Mouse (Mus musculus): Measurements from ENCODE around the gene Bdkrb2.

- TF ChIP-seq POLR2A (IDR thresholded peaks at IDR 0.05; ENCODE audit: low read depth, low read length) (no peak), CTCF (IDR thresholded peaks at IDR 0.05; ENCODE audit: extremely low read depth, insufficient read length, insufficient replicate concordance, low read depth, low read length) (no peak)
Measured at GRCm38 (mm10) chr12:105580490-105580889, 17.5 kb downstream of the Bdkrb2 start.

Data from small intestine, adult 2 months (tissue).